Mouse (Mus musculus): ENCODE results near the gene Usp40.
"Not testable (repeated sequence)": the region's sequence is repeated elsewhere in the genome, so short reads cannot be mapped to it uniquely, and the experiment has no call there.

DNA sequence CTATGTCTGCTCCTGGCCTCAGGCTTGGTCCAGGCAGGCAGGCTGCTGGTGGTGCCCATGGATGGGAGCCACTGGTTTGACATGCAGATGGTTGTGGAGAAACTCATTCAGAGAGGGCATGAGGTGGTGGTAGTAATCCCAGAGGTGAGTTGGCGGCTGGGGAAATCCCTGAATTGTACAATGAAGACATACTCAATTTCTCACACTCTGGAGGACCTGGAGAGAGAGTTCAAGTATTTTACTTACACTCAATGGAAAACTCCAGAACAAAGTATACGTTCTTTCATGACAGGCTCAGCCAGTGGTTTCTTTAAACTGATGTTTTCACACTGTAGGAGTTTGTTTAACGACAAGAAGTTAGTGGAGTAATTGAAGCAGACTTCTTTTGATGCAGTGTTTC is 16.9 kb upstream of the Usp40 start:
- not testable (repeated sequence) for TF ChIP-seq CTCF (IDR thresholded peaks at IDR 0.05; ENCODE audit: insufficient read depth, low read length); POLR2A (IDR thresholded peaks at IDR 0.05; ENCODE audit: borderline replicate concordance, extremely low read depth, low read depth, low read length)
